Mouse (Mus musculus) layer of hippocampus, adult 9-11 months (tissue): ENCODE data around the gene Lemd1.

Experiments
- DNase-seq: peaks from one replicate; pipeline ENCODE4 v3.0.0; 2022

Gene Lemd1

DNA sequence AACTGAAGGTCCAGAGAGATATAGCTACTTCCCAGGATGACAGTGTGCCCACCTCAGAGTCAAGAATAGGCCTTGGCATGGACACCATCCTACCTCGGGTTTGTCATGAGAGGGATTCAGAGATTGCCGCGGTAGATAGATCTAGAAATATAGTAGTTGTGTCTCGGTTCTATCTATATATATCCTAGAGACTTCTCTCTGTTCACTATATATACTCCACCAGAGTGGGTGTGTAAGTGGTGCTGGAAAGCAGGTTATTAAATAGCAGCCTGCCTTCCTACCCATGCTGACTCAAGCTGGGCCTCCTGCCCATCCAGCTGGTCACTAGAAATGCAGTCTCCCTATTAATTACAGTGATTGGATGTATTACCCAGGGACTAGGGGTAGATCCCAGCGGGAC lies 11.5 kb downstream of the Lemd1 start:
- DNase-seq: no peak

DNA sequence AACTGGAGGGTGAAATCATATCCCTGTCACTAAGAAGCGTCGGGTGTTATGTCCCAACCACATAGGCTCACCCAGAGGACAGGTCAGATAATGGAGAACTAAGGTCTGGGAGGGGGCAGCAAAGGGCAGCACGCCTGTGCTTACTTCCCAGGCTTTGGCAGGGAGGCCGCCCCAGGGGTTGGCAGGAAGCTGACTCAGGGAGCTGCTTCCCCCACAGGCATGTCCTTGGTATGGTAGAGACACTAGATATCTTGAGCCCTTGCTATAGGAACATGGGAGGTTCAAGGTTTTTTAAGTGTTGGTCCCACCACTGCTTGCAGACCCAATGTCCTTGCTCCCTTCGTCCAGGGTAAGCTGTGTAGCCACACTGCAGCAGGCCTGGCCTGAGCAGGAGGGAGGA lies 14.7 kb downstream of the Lemd1 start:
- DNase-seq: no peak

DNA sequence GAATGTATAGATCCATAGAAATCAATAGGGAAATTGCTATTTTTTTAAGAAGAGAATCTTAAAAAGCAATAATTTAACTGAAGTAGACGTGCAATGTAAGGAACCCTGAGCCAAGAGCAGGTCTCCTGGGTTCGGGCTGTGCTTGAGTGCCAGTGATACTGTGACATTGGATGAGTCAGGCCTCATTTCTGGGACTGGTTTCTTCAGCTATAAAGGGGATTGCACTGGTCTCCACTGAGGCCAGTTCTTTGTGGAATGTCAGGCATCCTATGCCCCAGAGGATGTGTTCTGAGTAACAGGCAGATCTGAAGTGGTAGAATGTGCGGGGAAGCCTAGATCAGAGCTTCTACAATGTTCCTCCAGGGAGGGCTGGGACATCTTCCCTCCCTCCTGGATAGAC lies 15.6 kb downstream of the Lemd1 start:
- no peak for DNase-seq

DNA sequence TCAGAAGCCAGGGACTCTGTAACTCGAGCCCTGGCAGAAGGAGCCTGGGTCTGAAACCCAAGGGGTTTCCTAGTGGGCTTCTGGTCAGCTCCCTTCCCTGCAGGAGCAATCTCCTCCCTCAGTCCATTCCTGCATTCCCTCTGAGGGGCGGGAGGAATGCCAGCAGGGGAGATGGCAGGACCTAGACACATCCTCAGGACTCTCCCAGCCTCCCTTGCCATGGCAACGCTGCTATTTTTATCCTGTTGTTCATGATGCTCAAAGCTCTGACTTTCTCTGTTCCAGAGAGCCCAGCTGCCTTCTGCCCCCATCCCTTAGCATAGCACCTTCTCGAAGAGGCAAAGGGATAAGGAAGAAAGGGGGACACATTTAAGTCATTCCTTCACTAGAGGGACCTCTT lies 16.9 kb downstream of the Lemd1 start:
- peak; percentile 73 for DNase-seq

DNA sequence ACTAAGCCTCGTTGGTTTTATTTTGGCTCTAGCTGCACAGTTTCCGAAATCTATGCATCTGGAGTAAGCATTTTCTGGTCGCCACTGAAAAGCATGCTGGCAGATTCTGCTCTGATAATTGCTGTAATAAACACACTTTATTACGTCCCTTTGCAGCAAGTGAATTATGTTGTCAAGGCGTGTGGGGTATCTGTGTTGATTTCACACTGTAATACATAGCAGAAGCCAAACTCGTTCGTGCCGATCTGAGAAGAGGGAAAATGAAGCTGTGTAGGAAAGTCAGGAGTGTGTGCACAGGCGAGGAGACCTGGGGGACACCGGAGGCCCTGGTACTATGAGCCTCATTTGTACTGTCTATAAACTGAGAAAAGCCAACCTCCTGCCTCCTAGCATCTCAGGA lies 18.2 kb downstream of the Lemd1 start:
- no peak for DNase-seq

- no peak for DNase-seq
Observed at GRCm38 (mm10) chr1:132210922-132211321, 19.7 kb downstream of the Lemd1 start.

DNA sequence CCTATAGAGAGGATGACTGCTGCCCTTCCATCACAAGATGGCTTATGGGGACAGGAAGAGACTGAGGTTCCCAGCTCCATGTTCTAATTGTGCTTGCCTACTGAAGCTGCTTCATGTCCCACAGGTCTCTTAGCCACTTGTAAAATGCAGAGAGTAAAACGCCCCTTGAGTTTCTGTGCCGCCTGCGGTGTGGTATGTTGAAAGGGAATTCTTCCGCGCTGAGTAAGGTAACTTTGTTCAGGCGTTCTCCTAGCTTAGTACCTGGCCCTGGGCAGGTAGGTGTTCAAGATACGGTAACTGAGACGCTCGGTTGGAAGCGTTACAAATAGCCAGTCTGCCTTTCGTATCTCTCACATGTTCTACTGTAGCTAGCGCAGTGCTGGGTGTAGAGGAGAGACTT lies 20.4 kb downstream of the Lemd1 start:
- no peak for DNase-seq

DNA sequence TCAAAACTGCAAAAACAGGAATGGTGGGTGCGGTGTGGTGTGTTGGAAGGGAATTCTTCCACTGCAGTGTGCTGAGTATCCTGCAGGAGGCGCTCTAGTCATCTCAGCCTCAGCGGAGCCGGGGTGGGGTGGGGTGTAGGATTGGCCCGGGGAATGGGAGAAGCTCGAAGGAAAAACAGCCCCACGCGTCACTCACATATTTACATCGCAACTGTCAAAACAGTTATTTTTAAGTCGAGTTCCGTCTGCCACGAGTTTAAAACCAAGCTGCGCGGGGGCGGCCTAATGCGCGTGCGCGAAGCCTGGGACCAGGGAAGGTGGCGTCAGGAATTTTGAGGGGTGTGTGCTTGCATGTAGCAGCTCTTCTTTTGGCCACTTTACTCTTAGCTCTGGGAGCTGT lies 21.0 kb downstream of the Lemd1 start:
- DNase-seq: peak; percentile 92

- DNase-seq: no peak
Observed at GRCm38 (mm10) chr1:132213076-132213475, 21.8 kb downstream of the Lemd1 start.

- DNase-seq: no peak
Observed at GRCm38 (mm10) chr1:132216276-132216675, 25.0 kb downstream of the Lemd1 start.

- no peak for DNase-seq
Observed at GRCm38 (mm10) chr1:132221627-132222026, 30.4 kb downstream of the Lemd1 start.

GRCm38 (mm10) chr1:132222166-132222565 lies 30.9 kb downstream of the Lemd1 start:
- DNase-seq: no peak

DNA sequence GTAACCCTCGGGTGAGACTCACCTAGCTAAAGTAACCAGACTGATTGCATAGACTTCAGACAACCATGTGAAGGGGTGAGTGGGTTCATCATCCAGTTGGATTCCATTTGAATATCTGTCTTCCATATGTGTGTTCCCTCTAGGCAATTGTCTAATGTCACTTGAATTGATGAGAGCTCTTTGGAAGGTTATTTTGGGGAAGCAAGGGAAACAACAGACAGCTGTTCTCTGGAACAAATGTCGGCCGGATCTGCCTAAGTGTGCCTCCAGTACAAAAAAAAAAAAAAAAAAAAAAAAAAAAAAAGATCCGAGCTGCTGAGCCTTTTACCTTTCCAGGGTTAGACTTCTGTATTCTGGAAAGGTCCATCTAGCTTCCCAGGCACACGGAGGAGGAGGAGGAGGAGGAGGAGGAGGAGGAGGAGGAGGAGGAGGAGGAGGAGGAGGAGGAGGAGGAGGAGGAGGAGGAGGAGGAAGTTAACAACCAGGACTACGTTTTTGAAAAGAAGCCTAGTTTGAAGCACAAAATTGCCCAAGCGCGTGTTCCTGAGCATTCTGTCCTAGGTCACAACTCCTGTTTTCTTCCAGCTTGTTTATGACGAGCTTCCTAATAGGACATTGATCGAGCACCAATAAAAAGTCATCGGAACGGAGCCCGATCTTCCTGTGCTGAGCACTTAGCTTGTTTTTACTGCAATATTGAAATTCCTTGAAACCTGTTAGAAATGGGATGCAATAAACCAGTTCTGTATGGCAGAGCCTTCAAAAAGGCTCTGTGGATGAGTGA lies 35.3 kb downstream of the Lemd1 start:
- no peak for DNase-seq

DNA sequence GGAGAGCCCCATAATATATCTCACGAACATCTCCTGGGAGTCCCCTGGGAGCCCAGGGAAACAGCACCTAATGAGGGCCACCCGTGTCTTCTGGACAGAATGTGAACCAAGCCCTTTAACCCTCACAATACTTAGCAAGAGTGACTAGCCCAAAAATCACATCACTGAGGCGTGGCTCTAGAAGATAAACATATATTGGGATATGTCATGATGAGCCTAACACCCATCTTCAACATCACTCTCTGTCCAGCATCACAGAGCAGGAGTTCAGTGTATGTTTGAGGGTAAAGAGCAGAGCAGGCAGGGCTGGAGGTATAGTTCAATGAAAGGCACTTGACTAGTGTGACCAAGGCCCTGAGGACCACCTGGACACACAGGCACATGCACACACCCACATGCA lies 38.4 kb downstream of the Lemd1 start, which contains the start of gene Gm10188:
Gene Gm10188 (minus strand): TSS at position 101 of the 400 bp plus-strand sequence.
- DNase-seq: no peak

- DNase-seq: no peak
Observed at GRCm38 (mm10) chr1:132231470-132232274, 40.4 kb downstream of the Lemd1 start.

- no peak for DNase-seq
Observed at GRCm38 (mm10) chr1:132233566-132233965, 42.3 kb downstream of the Lemd1 start.

- no peak for DNase-seq
Observed at GRCm38 (mm10) chr1:132234757-132235273, 43.6 kb downstream of the Lemd1 start.

DNA sequence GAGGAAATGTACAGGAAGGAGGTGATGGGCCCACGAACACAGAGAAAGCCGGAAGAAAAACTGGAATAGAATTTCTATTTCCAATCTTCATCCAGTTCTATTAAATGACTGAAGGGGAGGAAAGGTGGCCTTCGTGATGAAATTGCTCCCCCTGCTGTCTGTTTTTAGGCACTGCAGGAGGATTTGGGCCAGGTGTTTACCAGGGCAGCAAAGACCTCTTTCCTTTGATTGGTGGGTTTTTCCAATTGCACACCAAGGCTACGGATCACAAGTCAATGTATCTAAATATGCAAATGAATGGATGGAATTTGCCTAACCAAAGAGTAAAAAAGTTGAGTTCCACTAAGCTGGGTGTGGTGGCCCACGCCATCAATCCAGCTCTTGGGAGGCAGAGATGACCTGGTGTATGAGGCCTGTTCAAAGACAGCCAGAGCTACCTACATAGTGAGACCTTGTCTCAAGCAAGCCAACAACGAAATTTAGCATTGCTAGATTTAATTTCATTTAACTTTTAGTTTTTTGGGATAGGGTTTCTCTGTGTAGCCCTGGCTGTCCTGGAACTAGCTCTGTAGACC lies 46.4 kb downstream of the Lemd1 start:
- peak; percentile 36 for DNase-seq

- DNase-seq: no peak
Observed at GRCm38 (mm10) chr1:132245010-132245409, 53.8 kb downstream of the Lemd1 start.

DNA sequence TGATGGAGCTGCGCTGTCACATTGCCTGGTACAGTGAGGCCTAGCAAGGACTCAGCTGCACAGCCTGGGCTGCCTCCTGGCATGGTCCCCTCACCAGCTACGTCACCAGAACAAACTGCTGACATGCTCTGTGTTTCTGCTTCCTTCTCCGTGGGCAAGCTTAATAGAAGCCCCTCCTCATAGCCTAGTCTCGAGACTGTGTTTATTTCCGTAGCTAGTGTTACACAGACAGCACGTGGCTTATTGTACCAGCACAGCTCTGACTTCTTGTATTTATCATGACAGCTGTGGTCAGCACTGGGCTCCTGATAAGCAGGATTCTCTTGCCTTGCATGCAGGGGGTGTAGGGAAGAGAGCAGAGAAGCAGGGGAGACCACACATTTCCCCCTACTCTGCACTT lies 54.9 kb downstream of the Lemd1 start:
- DNase-seq: peak; percentile 44

- DNase-seq: no peak
Observed at GRCm38 (mm10) chr1:132246641-132247040, 55.4 kb downstream of the Lemd1 start.

- DNase-seq: no peak
Observed at GRCm38 (mm10) chr1:132254467-132254866, 63.2 kb downstream of the Lemd1 start.

GRCm38 (mm10) chr1:132260331-132260730 lies 69.1 kb downstream of the Lemd1 start:
- DNase-seq: no peak

GRCm38 (mm10) chr1:132261058-132261457 lies 69.8 kb downstream of the Lemd1 start:
- no peak for DNase-seq
